Mouse (Mus musculus) bone marrow macrophage, adult 2 months (primary cell): Measurements from ENCODE around the gene Rexo2.

Experiments
- CTCF ChIP-seq: IDR thresholded peaks from 2 replicates; pipeline ENCODE4 v1.5.1; 2012; ENCODE audit warnings: low read depth, mild to moderate bottlenecking, low read length, moderate library complexity
- POLR2A ChIP-seq: IDR thresholded peaks from 2 replicates; pipeline ENCODE4 v1.6.1; 2012; ENCODE audit warnings: mild to moderate bottlenecking, low read depth, low read length, borderline replicate concordance

- TF ChIP-seq CTCF (no peak), POLR2A (no peak)
Measured at GRCm38 (mm10) chr9:48450066-48450465, 30.4 kb downstream of the Rexo2 start.
